15 mouse cellular contexts compared by ENCODE assay signal in genomic region chr16:87242027-87242426, GRCm38 (mm10).
"Had no signal": no experiment of that assay in that cellular context is flagged by ENCODE, and none has a peak within 500 bp of the region (broad histone marks: within the 10 kb centered on the region; RNA-seq: fewer than 3 reads in every experiment).

No protein-coding gene starts in this region.

- DNase-seq: heart, postnatal 14 days; heart, postnatal 36 days; heart, postnatal 4 days; kidney, adult 11 months; kidney, adult 18-20 months; kidney, adult 2 months; kidney, adult 8-10 months; kidney, adult 9 months; kidney, postnatal 10 days; kidney, postnatal 14 days; kidney, postnatal 25 days; kidney, postnatal 36 days; kidney, postnatal 4 days; layer of hippocampus, adult 9-11 months; layer of hippocampus, postnatal 36 days had no signal
